Mouse (Mus musculus) intestine, postnatal 0 days (tissue): ENCODE measurements around the gene Nobox. TPM values are rescaled to one million over a fixed set of nuclear protein-coding genes. Genes with fewer than 3 reads are reported as not detected.

Experiments used
- ATAC-seq: fragments of 200-750 bp; cut with Nextera tagmentation; 2 replicates; pipeline ENCODE4 v1.8.0; 2017; ENCODE audit warnings: mild to moderate bottlenecking, moderate TSS enrichment, moderate library complexity
- H3K27ac ChIP-seq: fragments of 300-500 bp; sonication (generic); 2 replicates; pipeline ENCODE4 v1.5.1; 2014; ENCODE audit warnings: mild to moderate bottlenecking, low read depth, low read length, moderate library complexity
- H3K27me3 ChIP-seq: fragments of 300-500 bp; sonication (generic); replicated peaks from 2 replicates; pipeline ENCODE4 v1.6.1; 2014; ENCODE audit warnings: low read length, mixed read lengths; ENCODE audit not compliant: control insufficient read depth, insufficient read depth
- H3K36me3 ChIP-seq: fragments of 300-500 bp; sonication (generic); 2 replicates; pipeline ENCODE4 v1.6.1; 2014; ENCODE audit warnings: mild to moderate bottlenecking, moderate library complexity; ENCODE audit not compliant: control insufficient read depth, insufficient read depth
- H3K4me1 ChIP-seq: fragments of 300-500 bp; sonication (generic); replicated peaks from 2 replicates; pipeline ENCODE4 v1.6.1; 2014; ENCODE audit warnings: antibody characterized with exemption, low read length, mixed read lengths; ENCODE audit not compliant: control insufficient read depth, insufficient read depth
- H3K4me2 ChIP-seq: fragments of 300-500 bp; sonication (generic); replicated peaks from 2 replicates; pipeline ENCODE4 v1.6.1; 2014; ENCODE audit warnings: low read depth, mild to moderate bottlenecking, moderate library complexity
- H3K4me3 ChIP-seq: fragments of 300-500 bp; sonication (generic); 2 replicates; pipeline ENCODE4 v1.5.1; 2014; ENCODE audit warnings: low read depth, low read length
- H3K9ac ChIP-seq: fragments of 300-500 bp; sonication (generic); 2 replicates; pipeline ENCODE4 v1.6.1; 2014; ENCODE audit warnings: mild to moderate bottlenecking, low read depth, low read length
- H3K9me3 ChIP-seq: fragments of 300-500 bp; sonication (generic); 2 replicates; pipeline ENCODE4 v1.6.1; 2016; ENCODE audit warnings: mixed run types; ENCODE audit not compliant: control insufficient read depth
- CTCF ChIP-seq: sonication (generic); IDR thresholded peaks from 2 replicates; pipeline ENCODE4 v1.5.1; 2016; ENCODE audit warnings: low read depth, mild to moderate bottlenecking, control low read depth, antibody characterized with exemption, moderate library complexity
- WGBS: fragments of 180-500 bp; shearing (Covaris S2); extraction: QIAGEN DNeasy Blood & Tissue Kit; methylation state at CpG from one replicate; pipeline ENCODE4 v1.1.7; 2014; 5-methylcytosine and 5-hydroxymethylcytosine counted together
- polyA plus RNA-seq: library from polyadenylated mRNA; unstranded; fragments of >200 nt; fragmentation: Nextera tagmentation; extraction: Ambion mirVana; gene quantifications from 2 replicates; pipeline ENCODE4 v1.2.1, GENCODE M21; 2015

Nobox gene
- polyA plus RNA-seq, 1 experiment from 2014 or later = not detected

DNA sequence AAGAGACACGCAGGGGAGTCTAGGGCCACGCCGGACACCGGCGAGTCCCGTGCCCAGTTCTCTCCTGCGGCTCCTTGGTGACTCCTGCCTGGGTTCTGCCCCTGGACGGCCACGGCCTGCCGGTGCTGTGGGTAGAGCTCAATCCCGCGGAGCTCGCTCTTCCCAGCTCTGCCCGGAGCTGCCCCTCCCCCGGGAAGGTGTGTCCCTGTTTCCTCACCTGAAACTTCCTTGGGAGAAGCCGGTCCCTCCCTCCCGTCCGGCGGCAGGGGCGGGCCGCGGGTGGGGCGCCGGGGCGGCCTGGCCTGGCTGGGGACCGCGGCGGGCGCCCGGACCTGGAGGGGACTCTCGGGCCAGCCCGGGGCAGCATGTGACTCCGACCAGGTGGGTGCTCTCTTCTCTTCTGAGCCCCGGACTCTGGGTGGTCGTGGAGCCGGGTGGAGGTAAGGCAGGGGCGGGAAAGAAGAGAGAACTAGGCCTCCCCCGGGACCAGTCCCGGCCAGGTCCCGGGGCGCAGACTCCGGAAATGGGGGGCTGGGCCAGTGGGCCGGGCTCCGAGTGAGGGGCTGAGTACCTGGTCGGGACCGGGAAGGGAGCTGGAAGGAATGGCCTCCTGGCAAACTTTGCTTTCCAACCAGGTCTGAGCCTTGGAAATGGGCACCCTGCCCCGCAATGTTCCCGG lies 43.9 kb downstream of the Nobox start, which contains the start of gene Arhgef5:
TSS of gene Arhgef5 (plus strand) at position 220 of the 679 bp plus-strand sequence.
- WGBS = under 1% methylated on average over 34 of the region's 48 CpGs

DNA sequence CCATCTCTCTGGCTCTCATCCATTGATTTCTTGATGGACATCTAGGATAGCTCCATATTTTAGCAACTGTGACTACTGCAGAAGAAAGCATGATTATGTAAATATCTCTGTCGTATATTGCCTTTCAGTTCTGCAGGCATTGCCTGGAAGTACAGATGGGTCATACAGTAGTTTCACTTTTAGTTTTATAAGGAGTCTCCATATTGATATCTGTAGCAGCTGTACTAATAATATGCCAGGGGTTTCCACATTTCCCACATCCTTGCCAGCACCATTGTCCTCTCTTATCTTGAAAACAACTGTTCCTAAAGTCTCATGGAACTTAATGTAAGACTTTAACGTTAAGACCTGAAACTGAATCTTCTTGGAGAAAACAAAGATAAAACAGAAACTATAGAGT lies 48.6 kb downstream of the Nobox start:
- no peak for ATAC-seq
- no peak overlapping the region for H3K27ac ChIP-seq
- no peaks in the 10 kb centered on the region for H3K4me1 ChIP-seq
- TF ChIP-seq CTCF = no peak
- H3K9me3 ChIP-seq = no peaks in the 10 kb centered on the region
- H3K4me3 ChIP-seq = no peak overlapping the region
- H3K9ac ChIP-seq = no peak overlapping the region
- H3K36me3 ChIP-seq = no peaks in the 10 kb centered on the region
- no peaks in the 10 kb centered on the region for H3K27me3 ChIP-seq
- H3K4me2 ChIP-seq = no peak overlapping the region; the same call in 1 of the 2 replicates
- WGBS = 25% methylated on average over 2 of the region's 2 CpGs

More for the DNA sequence above, 43.9 kb downstream of the Nobox start, which contains the start of gene Arhgef5:
- peak; percentile 95 for ATAC-seq
- Histone ChIP-seq H3K27ac (peak within 1 kb of the TSS; percentile 87), H3K9me3 (no peaks in the 10 kb centered on the region), H3K4me3 (peak within 1 kb of the TSS; percentile 87), H3K4me1 (peaks cover 10% of the 10 kb centered on the region), H3K4me2 (peak within 1 kb of the TSS; percentile 82), H3K27me3 (no peaks in the 10 kb centered on the region), H3K9ac (peak within 1 kb of the TSS; percentile 96), H3K36me3 (no peaks in the 10 kb centered on the region)
- no peak for TF ChIP-seq CTCF

DNA sequence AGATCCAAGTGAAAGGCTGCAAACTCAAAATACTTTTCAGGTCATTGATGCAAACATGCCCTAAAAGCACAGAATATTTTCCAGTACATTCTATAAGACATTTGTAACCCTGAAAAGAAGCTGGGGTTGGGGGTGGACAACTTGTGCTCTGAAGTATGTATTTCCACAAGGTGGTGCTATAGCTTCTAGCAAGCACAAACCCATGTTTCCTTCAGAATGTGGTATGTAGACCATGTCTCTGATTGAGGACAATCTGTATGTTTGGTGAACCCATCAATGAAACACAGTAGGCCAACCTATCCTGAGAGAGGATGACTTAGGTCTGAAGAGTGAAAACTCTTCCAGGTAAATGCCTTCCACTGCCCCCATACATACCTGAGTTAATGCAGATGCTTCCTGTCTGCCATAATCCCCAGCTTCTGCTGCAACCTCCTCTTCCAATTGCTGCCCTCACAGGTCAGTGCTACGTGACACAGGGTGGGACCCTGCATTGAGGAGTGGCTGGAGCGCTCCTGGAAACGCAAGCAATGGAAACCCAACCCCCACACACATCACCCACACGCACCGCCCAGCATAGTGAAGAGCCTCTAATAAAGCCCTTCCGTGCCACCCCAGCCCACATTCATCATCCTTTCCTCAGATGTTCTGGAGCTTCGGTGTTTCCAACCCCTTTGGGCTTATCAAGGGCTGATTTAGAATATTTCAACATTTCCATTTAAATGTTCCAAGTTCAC lies 55.0 kb downstream of the Nobox start:
- 68% methylated on average over 7 of the region's 7 CpGs for WGBS
- Histone ChIP-seq H3K4me3 (no peak overlapping the region), H3K4me1 (no peaks in the 10 kb centered on the region), H3K9ac (no peak overlapping the region), H3K9me3 (no peaks in the 10 kb centered on the region), H3K27me3 (no peaks in the 10 kb centered on the region), H3K27ac (no peak overlapping the region), H3K36me3 (no peaks in the 10 kb centered on the region), H3K4me2 (no peak overlapping the region)
- no peak for ATAC-seq
- TF ChIP-seq CTCF = peak; percentile 89

Other genes starting within 250 kb of the Nobox start
- not detected in 2 replicates for gene Olfr441, start 203.2 kb downstream of the Nobox start, polyA plus RNA-seq
- gene Olfr237-ps1, start 163.0 kb downstream of the Nobox start, polyA plus RNA-seq = not detected in 2 replicates
- not detected in 2 replicates for gene Olfr437, start 146.3 kb downstream of the Nobox start, polyA plus RNA-seq
- gene Olfr13, start 137.4 kb downstream of the Nobox start, polyA plus RNA-seq = not detected in 2 replicates
- gene Olfr435, start 112.4 kb downstream of the Nobox start, polyA plus RNA-seq = not detected in 2 replicates
- not detected in 2 replicates for gene Olfr434, start 96.5 kb downstream of the Nobox start, polyA plus RNA-seq
- not detected in 2 replicates for gene Olfr47, start 78.0 kb downstream of the Nobox start, polyA plus RNA-seq
- 20.4 and 23.2 TPM in 2 replicates for gene Arhgef5, start 44.0 kb downstream of the Nobox start, polyA plus RNA-seq